ENCODE assay signal across 30 mouse cellular contexts in the genomic region with DNA sequence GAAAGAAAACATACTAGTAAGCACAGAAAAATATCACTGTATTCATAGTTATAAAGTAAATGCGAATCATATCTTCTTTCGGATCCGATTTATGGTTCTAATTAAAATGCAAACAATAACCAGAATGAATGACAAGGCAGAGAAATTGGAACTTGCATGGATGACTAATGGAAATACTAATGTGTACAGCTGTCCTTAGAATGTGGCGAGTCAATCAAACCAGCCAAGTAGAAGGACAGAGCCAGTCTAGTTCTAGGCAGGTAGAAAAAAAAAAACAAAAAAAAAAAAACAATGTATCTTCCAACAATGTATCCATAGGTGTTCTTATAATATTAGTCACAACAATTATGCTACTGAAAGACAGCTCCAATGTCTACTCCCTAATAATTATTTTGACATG.
"Had no signal": no experiment of that assay in that cellular context is flagged by ENCODE, and none has a peak within 500 bp of the region (broad histone marks: within the 10 kb centered on the region; RNA-seq: fewer than 3 reads in every experiment).

No protein-coding gene starts in this region.

- H3K9ac ChIP-seq: limb, embryonic 12.5 days; limb, embryonic 13.5 days; limb, embryonic 15.5 days; liver, embryonic 12.5 days; liver, embryonic 13.5 days; liver, embryonic 14.5 days; liver, embryonic 15.5 days; liver, postnatal 0 days; lung, embryonic 14.5 days; lung, embryonic 15.5 days; midbrain, embryonic 12.5 days; midbrain, embryonic 13.5 days; midbrain, embryonic 15.5 days had no signal

- H3K27me3 ChIP-seq: limb, embryonic 12.5 days; limb, embryonic 13.5 days; limb, embryonic 15.5 days; liver, embryonic 12.5 days; liver, embryonic 13.5 days; liver, embryonic 15.5 days; lung, embryonic 15.5 days; megakaryocyte, embryonic 14.5 days; midbrain, embryonic 12.5 days; midbrain, embryonic 13.5 days; midbrain, embryonic 15.5 days had no signal

- ATAC-seq: liver, embryonic 12.5 days; liver, postnatal 0 days; lung, postnatal 0 days; midbrain, embryonic 13.5 days; midbrain, embryonic 15.5 days; midbrain, embryonic 16.5 days had no signal

- H3K36me3 ChIP-seq: liver, embryonic 12.5 days; liver, embryonic 13.5 days; liver, embryonic 15.5 days; midbrain, embryonic 15.5 days had no signal

- H3K9me3 ChIP-seq: limb, embryonic 10.5 days; limb, embryonic 12.5 days; limb, embryonic 13.5 days; limb, embryonic 15.5 days; liver, embryonic 12.5 days; liver, embryonic 13.5 days; liver, embryonic 15.5 days; lung, embryonic 15.5 days; megakaryocyte, embryonic 14.5 days; midbrain, embryonic 10.5 days; midbrain, embryonic 12.5 days; midbrain, embryonic 13.5 days; midbrain, embryonic 15.5 days had no signal

- H3K4me3 ChIP-seq: limb, embryonic 10.5 days; limb, embryonic 12.5 days; limb, embryonic 13.5 days; limb, embryonic 15.5 days; liver, embryonic 12.5 days; liver, embryonic 13.5 days; liver, embryonic 15.5 days; lung, embryonic 15.5 days; megakaryocyte, embryonic 14.5 days; midbrain, embryonic 10.5 days; midbrain, embryonic 12.5 days; midbrain, embryonic 13.5 days; midbrain, embryonic 15.5 days had no signal

- H3K4me2 ChIP-seq: limb, embryonic 12.5 days; limb, embryonic 13.5 days; limb, embryonic 15.5 days; liver, embryonic 11.5 days; liver, embryonic 12.5 days; liver, embryonic 13.5 days; liver, embryonic 15.5 days; lung, embryonic 14.5 days; lung, embryonic 15.5 days; midbrain, embryonic 11.5 days; midbrain, embryonic 12.5 days; midbrain, embryonic 13.5 days; midbrain, embryonic 15.5 days had no signal

- DNase-seq: left cerebral cortex, postnatal 4 days; liver; liver, embryonic 13.5 days; liver, postnatal 0 days; lung, adult 18-20 months; lung, adult 2 months; lung, embryonic 14.5 days; lung, postnatal 10 days; lung, postnatal 14 days; lung, postnatal 36 days; lung, postnatal 4 days; midbrain, embryonic 14.5 days had no signal

- H3K4me1 ChIP-seq: limb, embryonic 10.5 days; limb, embryonic 12.5 days; limb, embryonic 13.5 days; limb, embryonic 15.5 days; liver, embryonic 13.5 days; liver, embryonic 15.5 days; lung, embryonic 15.5 days; megakaryocyte, embryonic 14.5 days; midbrain, embryonic 10.5 days; midbrain, embryonic 12.5 days; midbrain, embryonic 13.5 days had no signal

- H3K27ac ChIP-seq: limb, embryonic 10.5 days; limb, embryonic 12.5 days; limb, embryonic 13.5 days; limb, embryonic 15.5 days; liver, embryonic 12.5 days; liver, embryonic 13.5 days; liver, embryonic 14.5 days; liver, embryonic 15.5 days; lung, embryonic 15.5 days; macrophage; midbrain, embryonic 10.5 days; midbrain, embryonic 12.5 days; midbrain, embryonic 13.5 days; midbrain, embryonic 15.5 days had no signal
